Mouse (Mus musculus): Measurements from ENCODE around the gene Hps6.

GRCm38 (mm10) chr19:45997785-45998693, 5.3 kb upstream of the Hps6 start, which contains the start of gene Armh3:
- TF ChIP-seq CTCF (IDR thresholded peaks at IDR 0.05; ENCODE audit: borderline replicate concordance, insufficient read depth, low read depth, low read length) = no peak
- TF ChIP-seq POLR2A (IDR thresholded peaks at IDR 0.05; ENCODE audit: borderline replicate concordance, insufficient read depth, low read length) = peak; percentile 74; the same call in 1 of the 2 replicates

Measured in cerebellum, adult 2 months (tissue).